Mouse (Mus musculus) midbrain, embryonic 16.5 days (tissue): ENCODE measurements around the gene Slc16a9. TPM values are rescaled to one million over a fixed set of nuclear protein-coding genes. Genes with fewer than 3 reads are reported as not detected.
"Not testable (repeated sequence)": the region's sequence is repeated elsewhere in the genome, so short reads cannot be mapped to it uniquely, and the experiment has no call there.

Source experiments
- ATAC-seq: fragments of 200-750 bp; cut with Nextera tagmentation; 2 replicates; pipeline ENCODE4 v1.8.0; 2017; ENCODE audit warnings: moderate TSS enrichment
- H3K27ac ChIP-seq: fragments of 300-500 bp; sonication (generic); 2 replicates; pipeline ENCODE4 v1.5.1; 2014; ENCODE audit warnings: mild to moderate bottlenecking, low read length, mixed read lengths
- H3K27me3 ChIP-seq: fragments of 300-500 bp; sonication (generic); 2 replicates; pipeline ENCODE4 v1.6.1; 2014; ENCODE audit warnings: low read depth, low read length, mixed read lengths; ENCODE audit not compliant: control insufficient read depth, insufficient read depth
- H3K36me3 ChIP-seq: fragments of 300-500 bp; sonication (generic); 2 replicates; pipeline ENCODE4 v1.6.1; 2014; ENCODE audit warnings: mild to moderate bottlenecking, low read length, moderate library complexity, mixed read lengths; ENCODE audit not compliant: control insufficient read depth, insufficient read depth
- H3K4me1 ChIP-seq: fragments of 300-500 bp; sonication (generic); 2 replicates; pipeline ENCODE4 v1.6.1; 2014; ENCODE audit warnings: mild to moderate bottlenecking, low read length, mixed read lengths; ENCODE audit not compliant: control insufficient read depth, insufficient read depth
- H3K4me2 ChIP-seq: fragments of 300-500 bp; sonication (generic); 2 replicates; pipeline ENCODE4 v1.6.1; 2014; ENCODE audit warnings: mild to moderate bottlenecking, low read length, mixed read lengths
- H3K4me3 ChIP-seq: fragments of 300-500 bp; sonication (generic); 2 replicates; pipeline ENCODE4 v1.5.1; 2014; ENCODE audit warnings: low read depth, mild to moderate bottlenecking, low read length, moderate library complexity, mixed read lengths
- H3K9ac ChIP-seq: fragments of 300-500 bp; sonication (generic); 2 replicates; pipeline ENCODE4 v1.6.1; 2014; ENCODE audit warnings: low read depth, low read length, mixed read lengths
- H3K9me3 ChIP-seq: fragments of 300-500 bp; sonication (generic); replicated peaks from 2 replicates; pipeline ENCODE4 v1.6.1; 2014; ENCODE audit warnings: mild to moderate bottlenecking, low read length, mixed read lengths; ENCODE audit not compliant: control insufficient read depth, poor library complexity, severe bottlenecking
- WGBS: fragments of 180-500 bp; shearing (Covaris S2); extraction: QIAGEN DNeasy Blood & Tissue Kit; methylation state at CpG from one replicate; pipeline ENCODE4 v1.1.7; 2014; 5-methylcytosine and 5-hydroxymethylcytosine counted together
- polyA plus RNA-seq: library from polyadenylated mRNA; unstranded; fragments of >200 nt; fragmentation: Nextera tagmentation; extraction: Ambion mirVana; gene quantifications from 2 replicates; pipeline ENCODE4 v1.2.1, GENCODE M21; 2015

Slc16a9 gene
- polyA plus RNA-seq, 1 experiment from 2014 or later, result 1.9 TPM

- Histone ChIP-seq H3K27ac (no peak overlapping the region), H3K36me3 (no peaks in the 10 kb centered on the region), H3K9me3 (no peaks in the 10 kb centered on the region), H3K27me3 (no peaks in the 10 kb centered on the region), H3K4me2 (no peak overlapping the region), H3K9ac (no peak overlapping the region), H3K4me1 (peaks cover 3% of the 10 kb centered on the region; the same call in 1 of the 2 replicates), H3K4me3 (no peak overlapping the region)
- no peak for ATAC-seq
- WGBS, result 51% methylated on average over 12 of the region's 12 CpGs
Measured at GRCm38 (mm10) chr10:70200889-70201500, 43.9 kb upstream of the Slc16a9 start.

GRCm38 (mm10) chr10:70204505-70205399 lies 40.1 kb upstream of the Slc16a9 start, which contains the start of gene Mrln:
Gene Mrln (plus strand): TSS chr10:70204664.
- no peak within 1 kb of the TSS for H3K4me3 ChIP-seq
- H3K27ac ChIP-seq, result no peak within 1 kb of the TSS
- no peak for ATAC-seq
- H3K4me1 ChIP-seq, result peaks cover 3% of the 10 kb centered on the region; the same call in 1 of the 2 replicates
- H3K27me3 ChIP-seq, result no peaks in the 10 kb centered on the region
- no peaks in the 10 kb centered on the region for H3K36me3 ChIP-seq
- no peak within 1 kb of the TSS for H3K9ac ChIP-seq
- no peak within 1 kb of the TSS for H3K4me2 ChIP-seq
- no peaks in the 10 kb centered on the region for H3K9me3 ChIP-seq
- 61% methylated on average over 17 of the region's 17 CpGs for WGBS

- Histone ChIP-seq H3K4me1 (no peaks in the 10 kb centered on the region), H3K27me3 (no peaks in the 10 kb centered on the region), H3K4me3 (no peak overlapping the region), H3K27ac (no peak overlapping the region), H3K9me3 (no peaks in the 10 kb centered on the region), H3K9ac (no peak overlapping the region), H3K4me2 (no peak overlapping the region), H3K36me3 (no peaks in the 10 kb centered on the region)
- 84% methylated on average over 9 of the region's 9 CpGs for WGBS
- ATAC-seq, result no peak
Measured at GRCm38 (mm10) chr10:70211281-70211680, 33.6 kb upstream of the Slc16a9 start.

- Histone ChIP-seq H3K27ac (no peak overlapping the region), H3K9ac (no peak overlapping the region), H3K9me3 (no peaks in the 10 kb centered on the region), H3K4me1 (no peaks in the 10 kb centered on the region), H3K27me3 (no peaks in the 10 kb centered on the region), H3K4me3 (no peak overlapping the region), H3K4me2 (no peak overlapping the region), H3K36me3 (no peaks in the 10 kb centered on the region)
- 54% methylated on average over 5 of the region's 5 CpGs for WGBS
- no peak for ATAC-seq
Measured at GRCm38 (mm10) chr10:70220971-70221370, 23.9 kb upstream of the Slc16a9 start.

GRCm38 (mm10) chr10:70222231-70222630 lies 22.7 kb upstream of the Slc16a9 start:
- H3K4me1 ChIP-seq, H3K4me3 ChIP-seq, H3K9me3 ChIP-seq, H3K27me3 ChIP-seq, H3K4me2 ChIP-seq, ATAC-seq, H3K9ac ChIP-seq, H3K36me3 ChIP-seq, H3K27ac ChIP-seq: not testable (repeated sequence)
- WGBS, result 93% methylated on average over 8 of the region's 8 CpGs

- no peak overlapping the region for H3K9ac ChIP-seq
- WGBS, result 92% methylated on average over 6 of the region's 6 CpGs
- H3K9me3 ChIP-seq, result no peaks in the 10 kb centered on the region
- H3K4me2 ChIP-seq, result no peak overlapping the region
- no peaks in the 10 kb centered on the region for H3K27me3 ChIP-seq
- H3K4me3 ChIP-seq, result no peak overlapping the region
- H3K36me3 ChIP-seq, result no peaks in the 10 kb centered on the region
- H3K4me1 ChIP-seq, result no peaks in the 10 kb centered on the region
- H3K27ac ChIP-seq, result no peak overlapping the region
- ATAC-seq, result no peak
Measured at GRCm38 (mm10) chr10:70224571-70224970, 20.3 kb upstream of the Slc16a9 start.

GRCm38 (mm10) chr10:70225760-70226159 lies 19.1 kb upstream of the Slc16a9 start:
- no peak overlapping the region for H3K9ac ChIP-seq
- no peaks in the 10 kb centered on the region for H3K27me3 ChIP-seq
- no peak overlapping the region for H3K4me3 ChIP-seq
- no peak overlapping the region for H3K27ac ChIP-seq
- WGBS, result 64% methylated on average over 6 of the region's 6 CpGs
- no peak overlapping the region for H3K4me2 ChIP-seq
- no peaks in the 10 kb centered on the region for H3K9me3 ChIP-seq
- H3K4me1 ChIP-seq, result no peaks in the 10 kb centered on the region
- H3K36me3 ChIP-seq, result no peaks in the 10 kb centered on the region
- ATAC-seq, result no peak

GRCm38 (mm10) chr10:70226608-70227007 lies 18.3 kb upstream of the Slc16a9 start:
- Histone ChIP-seq H3K27ac (no peak overlapping the region), H3K9ac (no peak overlapping the region), H3K36me3 (no peaks in the 10 kb centered on the region), H3K4me3 (no peak overlapping the region), H3K9me3 (no peaks in the 10 kb centered on the region), H3K4me2 (no peak overlapping the region), H3K27me3 (no peaks in the 10 kb centered on the region), H3K4me1 (no peaks in the 10 kb centered on the region)
- no peak for ATAC-seq

GRCm38 (mm10) chr10:70230352-70230751 lies 14.5 kb upstream of the Slc16a9 start:
- Histone ChIP-seq H3K36me3 (no peaks in the 10 kb centered on the region), H3K9me3 (no peaks in the 10 kb centered on the region), H3K27ac (no peak overlapping the region), H3K4me3 (no peak overlapping the region), H3K9ac (no peak overlapping the region), H3K4me1 (no peaks in the 10 kb centered on the region), H3K27me3 (no peaks in the 10 kb centered on the region), H3K4me2 (no peak overlapping the region)
- 84% methylated on average over 6 of the region's 6 CpGs for WGBS
- no peak for ATAC-seq
